Mouse (Mus musculus): ENCODE data around the gene Epor.

Epor gene

GRCm38 (mm10) chr9:21963417-21963816, at the start of gene Epor:
Gene Epor, minus strand, starts transcription at chr9:21963506.
- peak; percentile 86 to 90 for DNase-seq (ENCODE audit: low spot score in 2 of 2)

DNA sequence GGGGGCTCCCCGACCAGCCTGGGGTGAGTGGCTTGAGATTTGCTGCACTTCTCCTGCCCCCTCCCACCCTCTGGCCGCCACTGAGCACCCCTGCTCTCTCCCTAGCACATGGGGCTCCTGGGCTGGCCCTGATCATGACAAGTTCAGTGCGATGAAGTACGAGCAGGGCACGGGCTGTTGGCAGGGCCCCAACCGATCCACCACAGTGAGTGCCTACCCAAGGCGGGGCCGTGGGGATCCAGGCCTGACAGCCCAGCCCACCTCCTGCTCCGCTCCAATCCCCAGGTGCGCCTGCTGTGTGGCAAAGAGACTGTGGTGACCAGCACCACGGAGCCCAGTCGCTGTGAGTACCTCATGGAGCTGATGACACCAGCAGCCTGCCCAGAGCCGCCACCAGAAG, 49.4 kb upstream of the Epor start:
- DNase-seq (ENCODE audit: low spot score in 2 of 2): no peak

GRCm38 (mm10) chr9:22011055-22011454, 47.7 kb upstream of the Epor start:
- DNase-seq (ENCODE audit: low spot score in 2 of 2): no peak

GRCm38 (mm10) chr9:22004546-22004945, 41.2 kb upstream of the Epor start:
- no peak for DNase-seq (ENCODE audit: low spot score in 2 of 2)

- peak in 1 of 2 experiments; percentile 44 for DNase-seq (ENCODE audit: low spot score in 2 of 2)
Observed at GRCm38 (mm10) chr9:22003163-22003554, 39.9 kb upstream of the Epor start.

DNA sequence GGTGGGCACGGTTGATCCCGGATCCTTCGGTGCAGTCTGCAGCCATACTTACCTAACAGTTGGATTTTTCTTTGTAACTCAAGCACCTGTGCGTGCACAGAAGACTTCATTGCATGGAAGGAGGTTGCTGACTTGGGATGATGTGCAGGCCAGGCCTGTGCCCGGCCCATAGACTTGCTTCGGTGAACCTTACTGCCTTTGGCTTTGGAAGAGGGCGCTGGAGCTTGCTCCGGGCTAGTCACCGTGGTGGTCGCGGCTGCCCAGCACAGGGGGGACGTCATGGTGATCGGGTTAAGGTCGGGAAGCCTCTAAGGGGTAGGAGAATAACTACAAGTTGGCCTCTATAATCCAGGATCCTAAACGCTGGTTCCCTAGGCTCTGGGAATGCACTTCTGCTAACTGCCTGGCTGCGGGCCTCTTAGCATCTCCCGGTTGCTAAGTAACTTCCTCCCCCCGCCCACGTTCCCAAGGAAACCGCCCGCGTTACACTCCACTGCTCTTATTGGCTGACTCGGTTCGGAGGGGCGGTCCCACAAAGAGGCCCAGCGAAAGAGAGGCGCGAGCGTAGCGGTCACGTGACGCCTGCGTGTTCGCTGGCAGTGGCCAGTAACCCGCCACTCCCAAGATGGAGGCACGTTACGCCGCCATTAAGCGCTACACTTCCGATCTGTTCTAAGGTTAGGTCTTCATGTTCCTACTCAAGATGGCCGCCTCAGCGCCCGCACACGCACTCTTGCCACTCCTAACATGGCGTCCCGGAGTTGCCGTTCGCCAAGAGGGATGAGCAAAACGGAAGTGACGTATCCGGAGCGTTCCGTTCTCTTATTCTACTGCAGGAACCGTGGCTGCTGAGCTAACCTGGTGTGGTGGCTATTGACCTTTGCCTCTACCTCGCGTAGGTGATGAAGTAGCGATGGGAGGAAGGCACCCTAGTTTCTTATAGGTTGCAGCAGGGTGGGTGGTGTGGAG, 39.2 kb upstream of the Epor start, which contains the start of the genes Ccdc151 and Prkcsh:
TSS of gene Ccdc151 (minus strand) at position 441 of the 969 bp plus-strand sequence.
TSS of gene Prkcsh (plus strand) at position 613 of the 969 bp plus-strand sequence.
- DNase-seq (ENCODE audit: low spot score in 2 of 2): peak; percentile 97 to 98

DNA sequence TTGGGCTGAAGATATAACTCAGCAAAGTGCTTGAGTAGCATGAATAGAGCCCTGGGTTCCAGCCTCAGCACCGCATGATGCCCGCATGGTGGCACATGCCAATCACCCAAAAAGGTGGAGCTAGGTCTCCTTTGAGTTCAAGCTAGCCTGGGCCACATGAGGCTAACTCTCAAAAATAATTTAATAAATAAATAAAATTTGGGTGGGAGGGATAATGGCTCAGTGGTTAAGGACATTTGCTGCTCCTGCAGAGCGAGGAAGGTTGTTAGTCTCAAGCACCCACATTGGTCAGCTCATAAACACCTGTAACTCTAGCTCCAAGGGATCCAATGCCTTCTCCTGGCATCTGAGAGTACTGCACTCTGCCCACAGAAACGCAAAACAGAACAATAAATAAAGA, 38.3 kb upstream of the Epor start:
- no peak for DNase-seq (ENCODE audit: low spot score in 2 of 2)

DNA sequence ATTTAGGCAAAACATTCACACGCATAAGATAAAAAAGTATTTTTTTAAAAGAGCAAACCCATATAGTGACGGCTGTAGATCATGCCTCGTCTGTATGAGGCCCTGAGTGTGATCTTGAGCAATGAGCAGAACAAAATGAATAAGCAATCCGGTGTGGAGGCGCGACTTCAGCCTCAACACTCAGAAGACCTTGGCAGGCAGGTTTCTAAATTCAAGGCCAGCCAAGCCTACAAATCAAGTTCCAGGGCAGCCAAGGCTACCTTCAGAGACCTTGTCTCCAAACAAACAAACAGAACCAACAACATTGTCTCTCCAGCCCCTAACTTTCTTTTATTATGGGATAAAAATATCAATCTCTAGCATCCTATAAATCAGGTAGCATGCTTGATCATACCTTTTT, 37.0 kb upstream of the Epor start:
- DNase-seq (ENCODE audit: low spot score in 2 of 2): no peak

DNA sequence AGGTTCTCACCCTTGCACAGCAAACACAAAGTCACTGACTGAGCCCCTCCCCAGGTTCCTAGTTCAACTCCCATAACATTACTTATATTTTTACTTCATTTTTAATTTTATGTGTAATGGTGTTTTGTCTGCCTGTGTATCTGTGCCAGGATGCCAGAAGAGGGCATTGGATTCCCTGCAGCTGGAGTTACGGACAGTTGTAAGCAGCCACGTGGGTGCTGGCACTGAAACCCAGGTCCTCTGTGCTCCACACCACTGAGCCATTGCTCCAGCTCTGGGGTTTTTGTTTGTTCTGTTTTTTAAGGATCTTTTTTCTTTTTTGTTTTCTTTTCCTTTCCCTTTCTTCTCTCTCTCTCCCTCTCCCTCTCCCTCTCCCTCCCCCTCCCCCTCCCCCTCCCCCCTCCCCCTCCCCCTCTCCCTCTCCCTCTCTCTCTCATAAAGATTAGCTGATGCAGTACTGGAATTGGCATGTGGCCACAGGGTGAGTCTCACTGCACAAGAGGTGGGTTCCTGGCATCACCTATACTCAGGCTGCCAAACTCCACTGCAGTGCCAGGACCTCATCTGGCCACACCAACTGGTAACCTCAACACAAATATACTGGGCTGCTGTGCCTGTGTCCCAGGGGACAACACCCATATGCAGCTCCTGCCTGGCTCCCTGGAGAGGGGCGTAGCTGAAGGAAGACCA, 33.0 kb upstream of the Epor start:
- no peak for DNase-seq (ENCODE audit: low spot score in 2 of 2)

DNA sequence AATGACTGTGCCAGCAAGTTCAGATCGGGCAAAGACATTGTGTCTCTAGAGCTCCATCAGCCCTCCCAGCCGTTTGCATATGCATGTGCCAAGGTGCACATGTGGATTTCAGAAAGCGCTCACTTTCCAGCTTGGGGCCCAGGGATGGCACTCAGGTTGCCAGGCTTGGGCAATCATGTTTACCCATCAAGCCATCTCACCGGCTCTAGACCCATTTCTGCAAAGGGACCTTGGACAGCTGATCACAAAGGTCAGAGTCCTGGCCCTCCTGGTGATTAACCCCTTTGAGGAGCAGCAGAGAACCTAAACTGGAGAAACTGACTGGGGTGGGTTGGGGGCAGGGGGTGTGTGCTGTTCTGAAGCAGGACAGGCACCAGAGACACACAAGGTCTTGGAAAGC, 28.9 kb upstream of the Epor start:
- no peak for DNase-seq (ENCODE audit: low spot score in 2 of 2)

GRCm38 (mm10) chr9:21989230-21990110, 26.2 kb upstream of the Epor start, which contains the start of gene Rgl3:
Gene Rgl3, minus strand, starts transcription at chr9:21989446.
- no peak for DNase-seq (ENCODE audit: low spot score in 2 of 2)

DNA sequence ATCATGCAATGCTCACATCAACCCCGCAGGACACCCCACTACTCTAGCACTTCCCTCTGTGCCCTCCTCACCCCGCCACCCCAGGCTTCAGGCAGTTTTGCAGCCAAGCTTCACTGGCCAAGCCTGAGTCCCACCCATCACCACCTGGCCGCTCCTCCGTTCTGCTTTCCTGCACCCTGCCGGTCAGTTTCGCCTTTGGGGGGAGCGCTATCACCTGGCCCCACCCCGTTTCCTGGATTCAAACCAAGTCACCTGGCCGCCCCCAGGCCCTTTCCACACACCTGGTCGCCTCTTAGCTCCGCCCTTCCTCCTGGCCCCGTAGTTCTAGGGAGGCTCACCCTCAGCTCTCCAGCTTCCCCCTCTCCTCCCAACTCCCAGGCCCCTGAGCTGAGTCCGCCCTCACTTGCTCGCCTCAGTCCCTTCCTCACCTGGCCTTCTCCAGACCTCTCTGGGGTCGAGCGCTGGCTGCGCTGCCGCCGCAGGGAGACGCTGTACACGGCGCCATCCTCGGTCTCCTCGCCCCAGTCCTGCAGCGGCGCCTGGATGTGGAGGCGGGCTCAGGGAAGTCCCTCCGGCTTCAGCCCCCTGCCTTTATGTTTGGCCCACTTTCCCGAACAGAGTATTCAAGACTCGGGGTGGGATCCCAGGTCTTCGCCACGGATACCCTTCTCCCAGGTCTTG, 25.3 kb upstream of the Epor start:
- DNase-seq (ENCODE audit: low spot score in 2 of 2): no peak

- no peak for DNase-seq (ENCODE audit: low spot score in 2 of 2)
Observed at GRCm38 (mm10) chr9:21987592-21988342, 24.5 kb upstream of the Epor start.

GRCm38 (mm10) chr9:21983911-21984310, 20.6 kb upstream of the Epor start:
- no peak for DNase-seq (ENCODE audit: low spot score in 2 of 2)

- DNase-seq (ENCODE audit: low spot score in 2 of 2): no peak
Observed at GRCm38 (mm10) chr9:21978398-21979128, 15.3 kb upstream of the Epor start.

DNA sequence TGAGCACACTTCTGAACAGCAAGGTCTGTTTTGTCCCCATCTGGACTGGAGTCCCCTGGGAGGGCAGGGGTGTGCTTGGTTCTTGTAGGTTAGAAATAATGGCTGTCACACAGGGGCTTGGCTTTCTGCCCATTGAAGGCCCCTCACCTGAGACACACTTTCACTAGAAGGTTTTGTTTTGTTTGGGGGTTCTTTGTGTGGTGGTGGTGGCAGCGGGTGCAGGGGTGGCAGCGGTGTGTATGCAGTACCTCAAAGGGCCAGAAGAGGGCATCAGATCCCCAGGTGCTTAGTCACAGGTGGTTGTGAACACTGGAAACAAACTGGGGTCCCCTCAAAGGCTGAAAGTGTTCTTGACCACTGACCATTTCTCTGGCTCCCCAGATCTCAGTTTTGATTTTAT, 14.7 kb upstream of the Epor start:
- DNase-seq (ENCODE audit: low spot score in 2 of 2): peak; percentile 59 to 88

DNA sequence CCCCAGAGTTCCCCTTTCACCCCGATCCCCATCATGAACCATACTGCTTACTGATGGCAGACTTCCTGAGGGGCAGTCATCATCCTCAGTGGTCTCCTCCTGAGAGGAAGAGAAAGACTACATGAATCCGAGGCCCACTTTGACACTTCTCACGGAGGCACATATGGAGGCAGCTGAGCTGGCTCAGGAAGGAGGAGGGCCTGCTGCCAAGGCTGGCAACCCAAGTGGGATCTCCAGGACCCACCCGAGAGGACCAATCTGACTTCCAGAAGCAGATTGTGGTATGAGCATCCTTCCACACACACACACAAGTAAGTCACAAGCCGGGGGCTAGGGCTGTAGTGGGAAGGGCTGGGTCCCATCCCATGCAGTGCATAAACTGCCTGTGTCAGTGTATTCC, 14.0 kb upstream of the Epor start:
- no peak for DNase-seq (ENCODE audit: low spot score in 2 of 2)

DNA sequence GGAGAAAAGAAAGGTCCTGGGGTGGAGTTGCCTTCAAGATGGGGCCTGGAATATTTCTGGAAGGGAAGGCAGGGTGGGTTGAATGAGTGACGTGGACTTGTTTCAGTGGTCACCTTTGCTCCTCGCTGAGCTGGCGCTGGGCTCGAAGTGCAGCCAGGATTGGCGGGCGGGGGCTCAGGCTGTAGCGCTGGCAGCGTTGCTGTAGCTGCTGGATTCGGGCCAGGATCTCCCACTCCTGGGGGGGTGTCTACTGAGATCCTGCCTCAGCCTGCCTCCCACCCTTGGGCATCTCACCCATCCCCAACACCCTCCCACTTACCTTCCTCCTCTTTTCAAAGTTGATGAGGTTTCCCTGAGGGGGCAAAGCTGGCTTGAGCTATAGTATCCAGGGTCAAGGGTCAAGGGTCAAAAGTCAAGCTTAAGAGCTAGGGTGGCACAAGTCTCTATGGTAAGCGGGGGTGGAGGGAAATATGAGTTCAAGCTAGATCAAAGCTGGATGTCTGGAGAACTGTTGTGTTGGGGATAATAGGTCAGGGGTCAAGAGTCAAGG, 13.4 kb upstream of the Epor start:
- DNase-seq (ENCODE audit: low spot score in 2 of 2): no peak

- DNase-seq (ENCODE audit: low spot score in 2 of 2): no peak
Observed at GRCm38 (mm10) chr9:21969304-21969703, 6.0 kb upstream of the Epor start.
